Mouse (Mus musculus) adrenal gland, postnatal 14 days (tissue): ENCODE data around the gene Ensa. TPM values are rescaled to one million over a fixed set of nuclear protein-coding genes. Genes with fewer than 3 reads are reported as not detected.
"Not testable (repeated sequence)": the region's sequence is repeated elsewhere in the genome, so short reads cannot be mapped to it uniquely, and the experiment has no call there.

Source experiments
- DNase-seq: peaks from one replicate; pipeline ENCODE4 v3.0.0; 2021; ENCODE audit warnings: mixed read lengths
- total RNA-seq: library from RNA; stranded (reverse); gene quantifications from 2 replicates; pipeline ENCODE4 v1.2.3, GENCODE M21; 2021

Ensa gene
- total RNA-seq, 1 experiment from 2014 or later, result 72.6 TPM

DNA sequence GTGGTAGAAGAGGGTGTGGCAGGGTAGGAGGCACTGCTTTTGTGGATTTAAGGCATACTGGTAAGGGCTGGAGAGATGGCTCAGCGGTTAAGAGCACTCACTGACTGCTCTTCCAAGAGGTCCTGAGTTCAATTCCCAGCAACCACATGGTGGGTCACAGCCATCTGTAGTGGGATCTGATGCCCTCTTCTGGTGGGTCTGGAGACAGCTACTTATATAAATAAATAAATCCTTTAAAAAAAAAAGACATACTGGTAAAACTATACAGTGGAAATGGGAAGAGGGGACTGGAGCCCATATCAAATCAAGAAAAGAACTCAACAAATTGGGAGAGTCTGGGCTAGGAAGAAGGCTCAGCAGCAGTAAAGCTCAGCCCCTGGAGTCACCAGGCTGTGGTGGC lies 14.9 kb downstream of the Ensa start:
- no peak for DNase-seq

- DNase-seq, result no peak
Observed at GRCm38 (mm10) chr3:95643097-95643496, 18.3 kb downstream of the Ensa start.

GRCm38 (mm10) chr3:95645313-95646235 lies 20.8 kb downstream of the Ensa start:
- DNase-seq, result no peak

GRCm38 (mm10) chr3:95648016-95648415 lies 23.2 kb downstream of the Ensa start:
- DNase-seq, result no peak

DNA sequence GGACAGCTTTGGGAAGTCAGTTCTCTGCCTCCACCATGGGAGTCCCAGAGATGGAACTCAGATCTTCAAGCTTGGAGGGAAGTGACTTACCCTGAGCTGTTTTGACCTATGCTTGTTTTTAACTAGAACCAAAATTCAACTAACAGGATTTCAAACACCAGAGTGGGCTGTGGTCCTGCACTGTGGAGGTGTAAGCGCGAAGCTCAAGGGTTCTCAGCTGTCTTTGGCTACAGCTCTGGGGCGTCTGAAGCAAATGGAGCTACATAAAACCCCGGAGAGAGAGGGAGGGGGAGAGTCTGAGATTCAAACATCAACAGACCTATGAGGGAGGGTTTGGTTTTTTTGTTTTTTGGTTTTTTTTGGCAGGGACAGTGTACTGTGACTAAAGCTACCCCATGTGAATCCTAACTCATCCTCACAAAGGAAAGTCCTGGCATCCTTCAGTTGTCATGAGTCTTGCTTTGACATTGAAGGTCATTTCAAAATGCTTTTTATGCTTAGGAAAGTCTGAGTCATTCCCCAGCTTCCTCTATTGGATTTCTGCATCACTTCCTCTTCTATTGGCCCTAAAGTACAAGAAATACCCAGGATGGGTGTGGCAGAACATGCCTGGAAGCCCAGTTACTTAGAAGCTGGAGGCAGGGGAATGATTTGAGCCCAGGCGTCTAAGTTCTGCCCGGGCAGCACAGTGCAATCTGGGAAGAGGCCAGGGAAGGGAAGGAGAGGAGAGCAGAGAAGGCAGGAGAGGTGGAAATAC lies 25.7 kb downstream of the Ensa start:
- peak; percentile 53 for DNase-seq

DNA sequence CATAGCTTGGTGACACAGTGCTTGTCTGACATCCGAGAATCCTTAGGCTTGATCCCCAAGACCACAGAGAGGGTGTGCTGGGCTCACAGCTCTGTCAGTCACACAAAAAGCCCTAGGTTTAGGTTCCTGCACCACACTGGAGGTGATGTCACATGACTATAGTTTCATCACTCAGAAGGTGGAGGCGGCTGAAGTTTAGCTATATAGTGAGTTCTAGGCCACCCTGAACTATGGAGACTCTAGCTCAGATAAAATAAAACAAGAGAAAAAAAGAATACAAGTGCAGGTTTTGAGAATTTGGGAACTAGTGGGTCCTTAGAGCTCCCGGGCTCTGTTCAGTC lies 26.2 kb downstream of the Ensa start:
- no peak for DNase-seq

DNA sequence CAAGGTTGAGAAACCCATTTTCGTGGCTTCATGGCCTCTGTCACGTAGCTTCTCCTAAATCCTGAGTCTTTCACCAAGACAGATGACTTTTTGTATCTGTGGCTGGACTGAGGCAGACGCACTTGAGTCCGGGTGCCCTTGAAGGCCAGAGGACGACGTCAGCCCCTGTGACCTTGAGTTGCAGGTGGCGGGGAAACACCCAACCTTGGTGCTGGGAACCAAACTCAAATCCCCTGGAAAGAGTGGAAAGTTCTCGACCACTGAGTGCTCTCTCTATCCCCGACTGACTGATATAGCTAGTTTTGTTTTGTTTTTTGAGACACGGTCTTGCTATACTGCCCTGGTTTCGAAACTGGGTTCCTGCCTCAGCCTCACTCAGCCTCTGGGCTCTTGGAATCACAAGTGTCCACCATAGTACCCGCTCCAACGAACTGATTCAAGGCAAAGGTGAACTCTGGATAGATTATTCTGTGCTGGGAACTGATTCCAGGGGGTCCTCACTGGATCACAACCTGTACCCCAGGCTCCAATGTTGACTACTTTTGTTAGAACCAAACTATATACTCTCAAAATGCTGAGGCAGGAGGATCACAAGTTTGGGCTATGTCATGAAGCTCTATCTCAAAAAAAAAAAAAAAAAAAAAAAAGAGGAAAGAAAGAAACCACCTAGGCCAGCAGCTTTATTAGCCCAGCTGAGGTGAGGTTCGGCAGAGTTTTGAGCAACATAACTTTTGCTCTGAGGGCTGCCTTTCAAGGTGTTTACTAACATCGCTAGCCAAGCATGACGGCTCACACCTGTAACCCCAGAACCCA lies 26.8 kb downstream of the Ensa start:
- peak; percentile 34 for DNase-seq

GRCm38 (mm10) chr3:95652204-95652811 lies 27.5 kb downstream of the Ensa start:
- no peak for DNase-seq

- DNase-seq, result no peak
Observed at GRCm38 (mm10) chr3:95652871-95653270, 28.1 kb downstream of the Ensa start.

- peak; percentile 34 for DNase-seq
Observed at GRCm38 (mm10) chr3:95653473-95654034, 28.8 kb downstream of the Ensa start.

DNA sequence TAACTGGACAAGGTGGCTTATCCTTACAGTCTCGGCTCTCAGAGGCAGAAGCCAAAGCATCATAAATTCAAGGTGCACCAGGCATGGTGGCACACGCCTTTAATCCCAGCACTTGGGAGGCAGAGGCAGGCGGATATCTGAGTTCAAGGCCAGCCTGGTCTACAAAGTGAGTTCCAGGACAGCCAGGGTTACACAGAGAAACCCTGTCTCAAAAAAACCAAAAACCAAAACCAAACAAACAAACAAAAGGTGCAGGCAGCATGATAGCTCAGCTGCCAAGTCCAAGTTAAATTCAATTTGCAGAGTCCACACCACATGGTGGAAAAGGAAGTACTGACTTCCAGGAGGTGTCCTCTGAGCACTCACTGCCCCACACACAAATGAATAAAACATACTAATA lies 29.6 kb downstream of the Ensa start:
- not testable (repeated sequence) for DNase-seq

DNA sequence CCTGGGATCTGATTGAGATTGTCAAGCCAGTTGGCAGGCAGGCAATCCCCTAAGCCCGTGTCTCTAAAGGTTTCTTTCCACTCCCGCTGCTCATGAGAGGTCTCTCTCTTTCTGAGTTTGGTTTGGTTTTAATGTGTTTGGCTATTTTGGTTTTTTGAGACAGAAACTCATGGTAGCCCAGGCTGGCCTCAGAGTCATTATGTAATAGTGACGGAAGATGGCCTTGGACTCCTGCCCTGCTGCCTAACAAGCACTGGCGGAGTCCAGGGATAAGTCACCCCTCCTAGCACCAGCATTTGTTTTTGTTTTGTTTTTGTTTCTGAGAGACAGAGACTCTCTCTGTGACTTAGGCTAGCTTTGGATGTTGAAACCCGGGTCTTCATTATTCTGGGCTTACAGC lies 30.6 kb downstream of the Ensa start:
- peak; percentile 23 for DNase-seq

DNA sequence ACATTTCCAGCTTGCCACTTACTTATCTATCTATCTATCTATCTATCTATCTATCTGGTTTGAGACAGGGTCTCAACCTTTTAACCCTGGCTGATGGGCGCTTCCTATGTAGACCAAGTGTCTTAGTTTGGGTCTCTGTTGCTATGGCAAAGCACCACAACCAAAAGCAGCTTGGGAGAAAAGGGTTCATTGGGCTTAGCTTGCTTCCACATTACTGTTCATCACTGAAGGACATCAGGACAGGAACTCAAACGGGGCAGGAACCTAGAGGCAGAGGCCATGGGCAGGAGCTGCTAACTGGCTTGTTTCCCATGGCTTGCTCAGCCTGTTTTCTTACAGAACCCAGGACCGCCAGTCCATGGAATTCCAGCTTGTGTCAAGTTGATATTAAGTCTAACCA lies 32.3 kb downstream of the Ensa start:
- no peak for DNase-seq

DNA sequence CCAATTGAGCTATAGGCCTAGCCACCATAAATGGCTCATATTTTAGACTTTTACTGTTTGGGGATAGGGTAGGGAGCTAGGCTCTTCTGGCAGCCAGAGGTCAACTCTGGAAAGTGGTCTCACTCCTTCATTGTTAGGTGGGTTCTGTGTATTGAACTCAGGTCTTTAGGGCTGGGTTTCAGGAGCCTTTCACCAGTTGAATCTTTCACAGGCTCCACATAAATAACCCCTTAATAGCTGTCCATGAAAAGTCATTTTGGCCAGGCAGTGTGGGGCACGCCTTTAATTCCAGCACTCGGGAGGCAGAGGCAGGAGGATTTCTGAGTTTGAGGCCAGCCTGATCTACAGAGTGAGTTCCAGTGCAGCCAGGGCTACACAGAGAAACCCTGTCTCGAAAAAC lies 32.9 kb downstream of the Ensa start:
- no peak for DNase-seq

- peak; percentile 98 for DNase-seq
Observed at GRCm38 (mm10) chr3:95658236-95658867, 33.6 kb downstream of the Ensa start, which contains the start of gene Mcl1. Gene Mcl1, plus strand, starts transcription at chr3:95658788.

DNA sequence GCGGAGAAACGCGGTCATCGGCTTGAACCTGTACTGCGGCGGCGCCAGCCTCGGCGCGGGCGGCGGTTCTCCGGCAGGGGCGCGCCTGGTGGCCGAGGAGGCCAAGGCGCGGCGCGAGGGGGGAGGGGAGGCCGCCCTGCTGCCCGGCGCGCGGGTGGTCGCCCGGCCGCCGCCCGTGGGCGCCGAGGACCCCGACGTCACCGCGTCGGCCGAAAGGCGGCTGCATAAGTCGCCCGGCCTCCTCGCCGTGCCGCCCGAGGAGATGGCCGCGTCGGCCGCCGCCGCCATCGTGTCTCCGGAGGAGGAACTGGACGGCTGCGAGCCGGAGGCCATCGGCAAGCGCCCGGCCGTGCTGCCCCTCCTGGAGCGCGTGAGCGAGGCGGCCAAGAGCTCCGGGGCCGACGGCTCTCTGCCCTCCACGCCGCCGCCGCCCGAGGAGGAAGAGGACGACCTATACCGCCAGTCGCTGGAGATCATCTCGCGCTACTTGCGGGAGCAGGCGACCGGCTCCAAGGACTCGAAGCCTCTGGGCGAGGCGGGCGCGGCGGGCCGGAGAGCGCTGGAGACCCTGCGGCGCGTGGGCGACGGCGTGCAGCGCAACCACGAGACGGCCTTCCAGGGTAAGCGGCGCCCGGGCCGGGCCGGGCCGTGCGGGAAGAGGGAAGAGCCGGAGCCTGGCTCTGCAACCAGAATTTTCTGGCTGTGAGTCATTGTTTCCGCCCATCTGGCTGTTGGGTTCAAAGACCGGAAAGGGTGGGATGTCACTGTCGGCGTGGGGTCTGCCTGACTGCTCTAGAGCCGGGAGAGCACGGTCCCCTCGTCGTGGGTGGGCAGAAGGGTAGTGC lies 34.3 kb downstream of the Ensa start:
- peak; percentile 87 for DNase-seq

DNA sequence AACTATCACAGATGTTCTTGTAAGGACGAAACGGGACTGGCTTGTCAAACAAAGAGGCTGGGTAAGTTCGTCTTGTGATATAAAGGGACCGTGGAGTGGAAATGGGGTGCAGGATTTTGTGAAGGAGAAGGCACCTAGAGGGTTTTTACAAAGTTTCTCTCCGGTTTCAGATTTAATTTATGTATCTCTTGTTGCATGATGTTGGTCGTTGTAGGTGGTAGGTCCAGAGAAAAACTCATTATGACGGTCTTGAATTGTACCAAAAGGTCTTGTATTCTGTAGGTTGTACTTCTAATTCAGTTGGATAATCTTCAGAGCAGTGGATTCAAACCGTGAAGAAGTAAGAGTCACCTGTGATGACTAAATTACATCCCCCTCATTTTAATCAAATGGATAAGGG lies 35.2 kb downstream of the Ensa start:
- no peak for DNase-seq

DNA sequence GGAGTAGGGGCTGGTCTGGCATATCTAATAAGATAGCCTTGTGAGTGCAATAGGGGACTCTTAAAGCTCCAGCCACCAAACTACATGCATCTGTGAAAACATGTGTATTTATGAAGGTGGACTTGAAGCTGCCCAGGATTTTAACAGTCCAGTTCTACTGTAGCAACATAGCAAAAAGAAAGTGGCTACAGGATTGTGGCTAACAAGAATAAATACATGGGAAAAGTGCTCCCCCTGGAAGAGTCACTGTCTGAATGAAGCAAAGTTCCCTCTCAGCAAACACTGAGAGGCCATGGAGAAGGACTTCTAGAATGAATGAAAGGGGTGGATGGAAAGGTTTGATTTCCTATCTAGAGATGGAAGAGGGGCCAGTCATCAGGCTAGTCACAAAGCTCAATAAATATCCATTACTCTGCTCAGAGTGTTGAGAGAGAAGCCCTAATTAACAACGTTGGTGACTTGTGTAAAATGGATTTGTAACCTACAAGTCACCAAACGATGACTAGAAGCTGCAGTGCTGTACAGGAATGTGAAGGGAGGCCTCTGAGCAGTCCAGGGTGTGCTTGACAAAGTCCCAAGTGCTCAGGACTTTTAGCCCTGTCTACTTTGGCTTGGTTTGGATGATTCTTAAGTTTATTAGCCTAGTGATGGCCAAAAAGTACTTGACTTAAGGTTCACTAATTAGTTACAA lies 36.1 kb downstream of the Ensa start:
- DNase-seq, result no peak

- DNase-seq, result no peak
Observed at GRCm38 (mm10) chr3:95661945-95662715, 37.3 kb downstream of the Ensa start.
